Mouse (Mus musculus) intestine, embryonic 16.5 days (tissue): Measurements from ENCODE around the gene Fbxw4. TPM values are rescaled to one million over a fixed set of nuclear protein-coding genes. Genes with fewer than 3 reads are reported as not detected.
"Not testable (repeated sequence)": the region's sequence is repeated elsewhere in the genome, so short reads cannot be mapped to it uniquely, and the experiment has no call there.

Source experiments
- ATAC-seq: fragments of 200-750 bp; cut with Nextera tagmentation; 2 replicates; pipeline ENCODE4 v1.8.0; 2017; ENCODE audit warnings: moderate TSS enrichment, moderate library complexity
- H3K27ac ChIP-seq: fragments of 300-500 bp; sonication (generic); 2 replicates; pipeline ENCODE4 v1.5.1; 2014; ENCODE audit warnings: mild to moderate bottlenecking, low read length
- H3K27me3 ChIP-seq: fragments of 300-500 bp; sonication (generic); replicated peaks from 2 replicates; pipeline ENCODE4 v1.6.1; 2014; ENCODE audit warnings: low read length, control low read depth, mixed read lengths; ENCODE audit not compliant: control insufficient read depth, insufficient read depth
- H3K36me3 ChIP-seq: fragments of 300-500 bp; sonication (generic); 2 replicates; pipeline ENCODE4 v1.6.1; 2014; ENCODE audit warnings: low read length, control low read depth; ENCODE audit not compliant: control insufficient read depth, insufficient read depth
- H3K4me1 ChIP-seq: fragments of 300-500 bp; sonication (generic); 2 replicates; pipeline ENCODE4 v1.6.1; 2014; ENCODE audit warnings: low read length, control low read depth, mixed read lengths; ENCODE audit not compliant: control insufficient read depth, insufficient read depth
- H3K4me2 ChIP-seq: fragments of 300-500 bp; sonication (generic); 2 replicates; pipeline ENCODE4 v1.6.1; 2014; ENCODE audit warnings: low read depth, low read length, control low read depth
- H3K4me3 ChIP-seq: fragments of 300-500 bp; sonication (generic); 2 replicates; pipeline ENCODE4 v1.5.1; 2014; ENCODE audit warnings: mild to moderate bottlenecking, low read length
- H3K9ac ChIP-seq: fragments of 300-500 bp; sonication (generic); 2 replicates; pipeline ENCODE4 v1.6.1; 2014; ENCODE audit warnings: low read depth, low read length
- H3K9me3 ChIP-seq: fragments of 300-500 bp; sonication (generic); 2 replicates; pipeline ENCODE4 v1.6.1; 2016; ENCODE audit warnings: low read length, control low read depth; ENCODE audit not compliant: control insufficient read depth
- WGBS: fragments of 180-500 bp; shearing (Covaris S2); extraction: QIAGEN DNeasy Blood & Tissue Kit; methylation state at CpG from one replicate; pipeline ENCODE4 v1.1.7; 2014; 5-methylcytosine and 5-hydroxymethylcytosine counted together
- polyA plus RNA-seq: library from polyadenylated mRNA; unstranded; fragments of >200 nt; fragmentation: Nextera tagmentation; extraction: Ambion mirVana; gene quantifications from 2 replicates; pipeline ENCODE4 v1.2.1, GENCODE M21; 2015

Fbxw4 gene
- polyA plus RNA-seq, 1 experiment from 2014 or later: 2.5 TPM

DNA sequence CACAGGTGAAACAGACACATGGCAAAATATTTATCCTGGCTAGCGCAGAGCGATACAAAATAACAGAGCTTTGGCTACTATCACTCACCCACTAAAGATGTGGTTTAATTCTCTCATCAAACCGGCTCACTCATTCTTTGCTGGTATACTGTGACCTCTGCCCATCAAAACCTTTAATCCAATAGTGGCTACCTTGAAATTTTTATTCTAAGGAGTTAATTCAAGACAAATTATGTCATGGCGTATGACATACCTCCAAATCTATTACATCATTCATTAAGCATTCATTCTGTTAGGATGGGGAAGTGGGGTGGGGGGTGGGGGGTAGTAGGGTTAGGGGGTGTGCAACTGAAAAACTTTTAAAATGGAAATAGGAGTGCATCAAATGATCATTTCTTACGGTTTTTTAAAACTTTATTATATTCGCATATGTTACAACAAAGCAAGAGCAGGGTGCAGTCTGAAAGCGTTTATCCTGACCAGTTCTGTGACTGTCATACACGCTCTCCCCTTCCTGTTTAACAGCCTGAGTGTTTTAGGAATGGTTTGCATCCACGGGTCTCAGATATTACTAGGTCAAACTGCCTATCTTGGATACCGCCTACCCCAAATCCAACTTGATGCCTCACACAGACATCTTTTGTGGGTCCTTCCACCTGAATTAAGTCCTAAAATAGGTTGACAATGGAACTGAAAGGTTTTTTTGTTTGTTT lies 1.4 kb downstream of the Fbxw4 start:
- no peaks in the 10 kb centered on the region for H3K27me3 ChIP-seq
- 0 out of 2 replicates have a peak overlapping the region, but pooled peaks have one; percentile 94 for H3K27ac ChIP-seq
- peaks cover 24% of the 10 kb centered on the region for H3K4me1 ChIP-seq
- no peak for ATAC-seq
- H3K9ac ChIP-seq: peak overlapping the region; percentile 100; the same call in 1 of the 2 replicates
- H3K4me3 ChIP-seq: peak overlapping the region; percentile 94
- H3K9me3 ChIP-seq: no peaks in the 10 kb centered on the region
- 63% methylated on average over 10 of the region's 10 CpGs for WGBS
- no peaks in the 10 kb centered on the region for H3K36me3 ChIP-seq
- H3K4me2 ChIP-seq: peak overlapping the region; percentile 86

DNA sequence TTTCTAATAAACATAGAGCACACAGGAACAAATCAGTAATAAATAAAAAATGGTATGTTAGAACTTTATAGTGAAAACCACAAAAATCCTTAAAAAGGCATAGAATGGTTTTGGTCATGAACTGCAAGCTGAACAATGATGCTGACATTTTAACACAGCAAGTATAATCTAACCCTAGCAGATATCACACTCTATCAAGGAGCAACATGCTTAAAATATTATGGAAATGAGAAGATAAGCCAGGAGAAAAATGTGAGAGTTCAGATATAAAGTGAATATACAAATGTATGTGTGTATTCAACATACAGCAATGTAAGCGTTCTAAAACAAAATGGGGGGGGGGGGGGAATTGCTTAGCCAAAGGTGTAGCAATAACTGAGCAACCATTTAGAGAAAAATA lies 2.3 kb downstream of the Fbxw4 start:
- no peak overlapping the region for H3K4me3 ChIP-seq
- no peak overlapping the region for H3K9ac ChIP-seq
- peaks cover 29% of the 10 kb centered on the region for H3K4me1 ChIP-seq
- no peak for ATAC-seq
- H3K36me3 ChIP-seq: no peaks in the 10 kb centered on the region
- H3K27me3 ChIP-seq: no peaks in the 10 kb centered on the region
- no peak overlapping the region for H3K4me2 ChIP-seq
- 84% methylated on average over 1 of the region's 1 CpGs for WGBS
- H3K27ac ChIP-seq: no peak overlapping the region
- no peaks in the 10 kb centered on the region for H3K9me3 ChIP-seq

DNA sequence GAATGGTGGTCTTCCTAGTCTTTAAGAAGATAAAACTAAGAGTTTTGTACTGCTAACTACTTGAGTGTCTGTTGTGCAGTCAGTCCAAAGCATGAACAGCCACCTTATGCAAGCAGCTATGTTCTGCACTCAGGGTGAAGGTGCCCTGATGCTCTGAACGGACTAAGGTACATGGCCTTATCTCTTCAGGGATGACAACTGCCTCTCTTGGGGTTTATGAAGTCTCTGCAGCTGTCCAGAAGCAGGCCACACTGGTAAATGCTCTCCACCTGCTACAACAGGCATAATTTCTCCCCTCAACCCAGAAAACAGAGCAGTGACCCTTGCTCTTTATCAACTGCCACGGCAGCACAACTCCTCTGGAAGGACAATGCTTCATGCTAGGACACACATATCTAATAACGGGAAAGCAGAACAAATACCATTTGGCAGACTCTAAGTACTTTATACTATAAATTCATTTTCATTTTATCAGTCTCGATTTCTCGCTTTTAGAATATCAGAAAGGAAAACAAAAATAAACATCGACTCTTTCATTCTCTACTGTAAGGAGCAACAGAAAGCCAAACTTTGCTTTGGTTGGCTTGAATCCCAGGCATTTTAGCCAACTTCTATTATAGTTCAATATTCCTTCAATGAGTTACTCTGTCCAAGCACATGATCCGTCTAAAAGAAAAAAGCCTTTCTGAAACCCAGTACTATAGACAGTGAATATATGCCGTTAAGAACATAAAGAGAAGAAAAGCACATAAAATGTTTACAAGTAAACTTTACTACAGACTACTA lies 3.1 kb downstream of the Fbxw4 start:
- H3K4me1 ChIP-seq: peaks cover 30% of the 10 kb centered on the region

GRCm38 (mm10) chr19:45655870-45656269 lies 4.2 kb downstream of the Fbxw4 start:
- Histone ChIP-seq H3K4me3 (no peak overlapping the region), H3K4me1 (peaks cover 30% of the 10 kb centered on the region), H3K27ac (no peak overlapping the region), H3K4me2 (no peak overlapping the region), H3K36me3 (no peaks in the 10 kb centered on the region), H3K9me3 (no peaks in the 10 kb centered on the region), H3K27me3 (no peaks in the 10 kb centered on the region), H3K9ac (no peak overlapping the region)
- ATAC-seq: no peak
- 63% methylated on average over 8 of the region's 8 CpGs for WGBS

More for the DNA sequence above, 3.1 kb downstream of the Fbxw4 start:
- Histone ChIP-seq H3K4me2 (no peak overlapping the region), H3K4me3 (no peak overlapping the region), H3K36me3 (no peaks in the 10 kb centered on the region), H3K27me3 (no peaks in the 10 kb centered on the region), H3K27ac (no peak overlapping the region), H3K9ac (no peak overlapping the region), H3K9me3 (no peaks in the 10 kb centered on the region)
- WGBS: 62% methylated on average over 8 of the region's 8 CpGs
- ATAC-seq: no peak

DNA sequence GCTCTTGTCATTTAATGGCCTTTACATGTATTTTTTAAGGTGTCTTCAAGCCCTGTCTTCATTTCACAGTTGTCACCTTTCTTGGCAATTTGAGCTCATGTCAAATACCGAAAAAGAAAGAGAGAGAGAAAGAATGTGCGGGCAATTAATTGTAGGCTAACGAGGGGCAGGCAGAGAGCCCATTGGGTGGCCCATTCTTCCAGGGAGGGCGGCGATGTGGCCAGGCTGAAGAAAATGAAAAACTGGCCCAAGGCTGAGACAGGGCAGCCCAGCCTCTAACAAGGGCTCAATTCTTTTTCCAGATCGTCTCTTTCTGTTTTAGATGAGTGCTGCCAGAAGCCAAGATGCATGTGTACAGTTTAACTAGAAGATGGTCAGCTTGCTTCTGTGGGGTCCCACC lies 6.1 kb downstream of the Fbxw4 start:
- Histone ChIP-seq H3K27ac (no peak overlapping the region), H3K4me1 (peaks cover 21% of the 10 kb centered on the region), H3K4me3 (no peak overlapping the region), H3K27me3 (no peaks in the 10 kb centered on the region), H3K36me3 (no peaks in the 10 kb centered on the region), H3K9ac (no peak overlapping the region), H3K4me2 (no peak overlapping the region), H3K9me3 (no peaks in the 10 kb centered on the region)
- ATAC-seq: no peak
- WGBS: 81% methylated on average over 6 of the region's 6 CpGs

DNA sequence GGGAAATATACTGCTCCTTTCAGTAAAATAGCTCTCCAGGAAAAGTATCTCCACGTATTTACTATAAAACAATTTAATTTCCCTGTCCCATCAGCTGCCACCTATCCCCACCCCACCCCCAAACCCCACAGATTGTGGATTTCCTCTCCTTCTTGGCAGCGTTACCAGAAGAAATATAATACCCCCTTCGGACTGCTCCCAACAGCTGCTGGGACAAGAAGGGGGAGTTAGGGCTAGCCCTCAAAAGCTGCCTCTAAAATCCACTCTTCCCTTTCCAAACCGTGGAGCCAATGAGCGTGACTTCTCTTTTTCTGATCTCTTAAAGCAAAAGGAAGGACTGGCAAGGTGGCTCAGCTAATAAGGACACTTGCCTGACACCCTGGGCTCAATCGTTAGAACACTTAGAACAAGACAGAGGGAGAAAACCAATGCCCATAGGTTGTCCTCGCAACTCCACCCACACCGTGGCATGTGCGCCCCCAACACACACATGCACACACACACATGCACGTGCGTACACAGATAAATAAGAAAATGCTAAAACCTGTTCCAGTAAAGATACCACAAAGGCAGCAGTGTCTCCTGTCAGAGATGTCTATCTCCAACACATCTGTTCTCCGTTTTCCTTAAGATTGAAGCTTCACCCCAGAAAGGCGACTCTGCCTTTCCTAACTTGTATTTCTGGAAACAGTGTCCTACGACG lies 7.7 kb downstream of the Fbxw4 start:
- Histone ChIP-seq H3K4me1 (peaks cover 16% of the 10 kb centered on the region), H3K27ac (no peak overlapping the region), H3K4me3 (no peak overlapping the region), H3K9me3 (no peaks in the 10 kb centered on the region), H3K4me2 (no peak overlapping the region), H3K27me3 (no peaks in the 10 kb centered on the region), H3K9ac (no peak overlapping the region), H3K36me3 (no peaks in the 10 kb centered on the region)
- no peak for ATAC-seq
- WGBS: 57% methylated on average over 15 of the region's 15 CpGs

- Histone ChIP-seq H3K9ac (no peak overlapping the region), H3K27ac (no peak overlapping the region), H3K27me3 (no peaks in the 10 kb centered on the region), H3K4me2 (no peak overlapping the region), H3K4me3 (no peak overlapping the region), H3K9me3 (no peaks in the 10 kb centered on the region), H3K36me3 (no peaks in the 10 kb centered on the region), H3K4me1 (peaks cover 12% of the 10 kb centered on the region)
- ATAC-seq: no peak
- 88% methylated on average over 8 of the region's 8 CpGs for WGBS
These were observed 8.6 kb downstream of the Fbxw4 start for GRCm38 (mm10) chr19:45651524-45651923.

- H3K4me2 ChIP-seq: no peak overlapping the region
- no peaks in the 10 kb centered on the region for H3K27me3 ChIP-seq
- peaks cover 6% of the 10 kb centered on the region; the same call in 1 of the 2 replicates for H3K4me1 ChIP-seq
- 81% methylated on average over 4 of the region's 4 CpGs for WGBS
- no peak for ATAC-seq
- no peak overlapping the region for H3K9ac ChIP-seq
- H3K36me3 ChIP-seq: no peaks in the 10 kb centered on the region
- H3K27ac ChIP-seq: no peak overlapping the region
- H3K9me3 ChIP-seq: no peaks in the 10 kb centered on the region
- no peak overlapping the region for H3K4me3 ChIP-seq
These were observed 10.3 kb downstream of the Fbxw4 start for GRCm38 (mm10) chr19:45649776-45650175.

- not testable (repeated sequence) for H3K4me2 ChIP-seq, H3K9me3 ChIP-seq, H3K27me3 ChIP-seq, H3K36me3 ChIP-seq, H3K4me3 ChIP-seq, H3K27ac ChIP-seq, H3K9ac ChIP-seq, H3K4me1 ChIP-seq, ATAC-seq
- WGBS: 93% methylated on average over 6 of the region's 6 CpGs
These were observed 11.6 kb downstream of the Fbxw4 start for GRCm38 (mm10) chr19:45648469-45648868.
